Mouse (Mus musculus): ENCODE results near the gene Slk. TPM values are rescaled to one million over a fixed set of nuclear protein-coding genes. Genes with fewer than 3 reads are reported as not detected.

Slk gene
- polyA plus RNA-seq, 1 experiment from 2014 or later = 5.5 TPM

DNA sequence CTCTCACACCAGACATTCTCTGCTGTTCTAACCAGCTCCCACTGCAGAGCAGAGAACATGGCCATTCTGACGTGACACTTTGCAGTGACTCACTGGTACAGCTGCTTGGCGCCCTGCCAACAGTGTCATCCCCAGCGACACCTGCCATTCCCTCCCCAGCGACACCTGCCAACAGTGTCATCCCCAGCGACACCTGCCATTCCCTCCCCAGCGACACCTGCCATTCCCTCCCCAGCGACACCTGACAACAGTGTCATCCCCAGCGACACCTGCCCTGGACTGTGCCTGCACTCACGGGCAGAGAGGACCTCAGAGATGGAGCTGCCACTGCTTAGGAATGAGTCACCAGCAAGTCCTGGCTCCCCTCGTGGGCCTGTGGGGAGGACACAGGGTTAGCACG, 75.4 kb downstream of the Slk start:
- ATAC-seq (ENCODE audit: low FRiP score) = no peak
- Histone ChIP-seq H3K9ac (replicated peaks) (no peak overlapping the region), H3K4me3 (replicated peaks) (no peak overlapping the region), H3K27ac (replicated peaks) (no peak overlapping the region), H3K36me3 (no peaks in the 10 kb centered on the region), H3K4me2 (no peak overlapping the region), H3K4me1 (peaks cover 5% of the 10 kb centered on the region), H3K27me3 (replicated peaks) (no peaks in the 10 kb centered on the region), H3K9me3 (replicated peaks) (no peaks in the 10 kb centered on the region)
- 75% methylated on average over 11 of the region's 11 CpGs for WGBS

DNA sequence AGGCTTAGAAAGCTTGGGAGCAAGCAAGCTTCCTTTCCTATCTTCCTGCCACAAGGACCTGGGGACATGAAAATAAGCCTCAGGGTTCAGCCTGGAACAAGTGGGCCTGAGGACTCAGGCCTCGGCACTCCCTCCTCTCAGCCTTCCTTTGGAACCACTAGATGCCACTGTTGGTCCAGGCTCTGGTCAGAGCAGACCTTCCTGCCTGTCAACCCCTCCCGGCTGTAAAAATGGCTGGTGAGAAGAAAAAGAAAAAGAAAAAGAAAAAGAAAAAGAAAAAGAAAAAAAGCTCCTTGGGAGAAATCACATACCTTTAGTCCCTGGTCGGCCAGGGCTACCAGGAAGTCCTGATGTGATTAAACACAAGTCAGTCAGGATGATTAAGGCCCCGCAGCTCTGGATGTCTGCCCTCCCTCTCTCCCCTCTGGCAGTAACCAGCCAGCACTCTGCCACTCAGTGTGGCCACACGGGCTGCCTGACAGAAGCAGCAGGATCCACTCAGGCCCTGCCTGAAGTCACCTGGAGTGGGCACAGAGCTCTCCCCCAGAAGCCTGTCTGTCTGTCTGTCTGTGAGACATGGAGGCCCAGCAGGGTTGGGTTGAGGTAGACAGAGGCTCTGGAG, 79.5 kb downstream of the Slk start:
- Histone ChIP-seq H3K27me3 (replicated peaks) (no peaks in the 10 kb centered on the region; the same call in 1 of the 2 replicates), H3K27ac (replicated peaks) (peak overlapping the region; percentile 19; the same call in 1 of the 2 replicates), H3K4me3 (replicated peaks) (no peak overlapping the region), H3K4me2 (no peak overlapping the region), H3K9me3 (replicated peaks) (no peaks in the 10 kb centered on the region), H3K36me3 (no peaks in the 10 kb centered on the region), H3K4me1 (peaks cover 5% of the 10 kb centered on the region), H3K9ac (replicated peaks) (0 out of 2 replicates have a peak overlapping the region, but pooled peaks have one; percentile 8)
- WGBS = 17% methylated on average over 5 of the region's 5 CpGs
- ATAC-seq (ENCODE audit: low FRiP score) = peak; percentile 87

DNA sequence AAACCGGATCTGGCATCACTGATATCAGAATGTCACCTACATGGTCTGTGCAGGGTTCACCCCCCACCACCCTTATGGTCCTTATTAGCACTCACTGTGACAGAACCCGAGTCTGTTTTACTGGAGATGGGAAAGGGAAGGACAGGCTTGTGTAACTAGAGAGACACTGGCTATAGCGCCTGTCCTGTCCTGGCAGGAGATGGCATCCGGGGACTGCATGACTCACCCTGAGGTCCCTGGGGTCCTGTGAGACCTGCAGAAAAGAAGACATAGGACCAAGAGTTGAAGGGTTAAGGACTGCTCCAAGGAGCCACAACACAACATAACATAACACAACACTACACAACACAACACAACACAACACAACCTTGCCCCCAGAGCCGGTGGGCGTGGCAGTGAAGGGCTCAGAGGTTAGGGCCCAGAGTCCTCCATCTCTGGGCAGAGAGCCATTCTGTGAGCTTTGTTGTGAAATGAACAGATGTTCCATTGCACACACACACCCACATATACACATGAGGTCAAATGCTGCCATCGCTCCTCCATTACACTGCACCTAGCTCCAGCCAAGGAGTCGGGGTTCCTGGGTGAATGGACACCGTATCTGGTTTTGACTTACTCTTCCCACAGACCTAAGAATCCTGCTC, 80.4 kb downstream of the Slk start:
- Histone ChIP-seq H3K9ac (replicated peaks) (no peak overlapping the region), H3K9me3 (replicated peaks) (no peaks in the 10 kb centered on the region), H3K27me3 (replicated peaks) (no peaks in the 10 kb centered on the region; the same call in 1 of the 2 replicates), H3K36me3 (no peaks in the 10 kb centered on the region), H3K27ac (replicated peaks) (no peak overlapping the region), H3K4me3 (replicated peaks) (no peak overlapping the region), H3K4me2 (no peak overlapping the region), H3K4me1 (peaks cover 5% of the 10 kb centered on the region)
- peak; percentile 8; the same call in 1 of the 2 replicates for ATAC-seq (ENCODE audit: low FRiP score)
- 89% methylated on average over 9 of the region's 9 CpGs for WGBS

DNA sequence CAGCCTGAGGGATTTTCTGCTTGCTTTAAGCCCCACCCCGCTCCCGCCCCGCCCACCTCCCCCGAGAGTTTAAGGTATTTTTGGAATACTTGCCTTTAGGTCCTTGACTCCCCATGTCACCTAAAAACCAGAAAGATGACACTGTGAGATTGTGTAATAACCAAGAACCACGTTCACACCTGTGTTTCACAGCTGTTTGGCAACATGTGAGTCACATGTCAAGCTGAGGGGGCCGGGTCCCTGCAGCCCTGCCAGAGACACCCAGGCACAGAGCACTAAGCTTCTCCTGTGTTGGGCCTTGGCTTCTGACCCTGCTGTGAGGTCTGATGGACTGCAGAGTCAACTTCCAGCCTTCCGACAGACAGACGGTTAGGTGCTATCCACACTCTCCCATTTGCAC, 88.1 kb downstream of the Slk start:
- H3K9me3 ChIP-seq (replicated peaks) = no peaks in the 10 kb centered on the region
- 67% methylated on average over 8 of the region's 8 CpGs for WGBS
- H3K4me3 ChIP-seq (replicated peaks) = no peak overlapping the region
- no peak overlapping the region for H3K4me2 ChIP-seq
- no peaks in the 10 kb centered on the region for H3K4me1 ChIP-seq
- no peak overlapping the region for H3K27ac ChIP-seq (replicated peaks)
- ATAC-seq (ENCODE audit: low FRiP score) = no peak
- H3K36me3 ChIP-seq = no peaks in the 10 kb centered on the region
- no peaks in the 10 kb centered on the region for H3K27me3 ChIP-seq (replicated peaks)
- H3K9ac ChIP-seq (replicated peaks) = no peak overlapping the region

DNA sequence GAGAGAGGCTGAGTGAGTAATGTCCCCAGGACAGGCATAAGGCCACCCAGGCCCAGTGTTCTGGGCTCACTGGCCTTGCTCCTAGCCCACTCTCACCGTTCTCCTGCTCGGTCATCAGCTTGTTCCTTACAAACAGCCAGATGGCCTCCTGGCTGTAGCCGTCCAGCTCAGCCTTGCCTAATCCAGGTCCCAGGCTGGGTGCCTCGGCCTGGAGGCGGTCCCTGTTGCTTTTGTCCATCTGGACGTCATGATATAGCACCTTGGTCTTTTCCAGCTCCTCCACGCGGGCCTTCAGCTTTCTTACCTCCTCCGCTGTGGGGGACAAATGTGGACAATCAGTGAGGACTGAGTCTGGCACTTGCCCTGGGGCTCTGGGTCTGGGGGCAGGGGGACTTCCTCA, 88.9 kb downstream of the Slk start:
- no peaks in the 10 kb centered on the region for H3K9me3 ChIP-seq (replicated peaks)
- no peaks in the 10 kb centered on the region for H3K27me3 ChIP-seq (replicated peaks)
- no peak overlapping the region for H3K9ac ChIP-seq (replicated peaks)
- 63% methylated on average over 9 of the region's 9 CpGs for WGBS
- no peaks in the 10 kb centered on the region for H3K36me3 ChIP-seq
- H3K27ac ChIP-seq (replicated peaks) = no peak overlapping the region
- no peak overlapping the region for H3K4me2 ChIP-seq
- H3K4me1 ChIP-seq = no peaks in the 10 kb centered on the region
- H3K4me3 ChIP-seq (replicated peaks) = no peak overlapping the region
- no peak for ATAC-seq (ENCODE audit: low FRiP score)

DNA sequence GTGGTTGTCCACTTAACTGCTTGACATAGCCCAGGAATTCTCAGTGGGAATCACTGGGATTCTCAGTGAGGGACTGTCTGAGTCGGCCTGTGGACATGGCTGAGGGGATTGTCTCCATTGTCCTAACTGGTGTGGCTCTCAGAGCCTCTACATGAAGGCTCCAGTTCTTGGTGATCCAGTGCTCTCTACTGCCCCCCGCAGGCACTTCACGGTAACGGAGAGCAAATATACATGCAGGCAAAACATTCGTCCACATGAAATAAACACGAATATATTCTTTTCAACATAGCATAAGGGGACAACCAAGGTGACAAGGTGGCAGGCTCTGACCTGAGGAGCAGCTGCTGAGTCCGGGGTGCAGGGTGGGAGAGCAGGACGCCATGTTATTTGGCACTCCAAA, 94.9 kb downstream of the Slk start:
- no peaks in the 10 kb centered on the region for H3K36me3 ChIP-seq
- no peak overlapping the region for H3K4me3 ChIP-seq (replicated peaks)
- no peaks in the 10 kb centered on the region for H3K9me3 ChIP-seq (replicated peaks)
- H3K27me3 ChIP-seq (replicated peaks) = no peaks in the 10 kb centered on the region
- no peak for ATAC-seq (ENCODE audit: low FRiP score)
- no peaks in the 10 kb centered on the region for H3K4me1 ChIP-seq
- H3K4me2 ChIP-seq = no peak overlapping the region
- H3K27ac ChIP-seq (replicated peaks) = no peak overlapping the region
- H3K9ac ChIP-seq (replicated peaks) = no peak overlapping the region
- WGBS = 46% methylated on average over 8 of the region's 8 CpGs

DNA sequence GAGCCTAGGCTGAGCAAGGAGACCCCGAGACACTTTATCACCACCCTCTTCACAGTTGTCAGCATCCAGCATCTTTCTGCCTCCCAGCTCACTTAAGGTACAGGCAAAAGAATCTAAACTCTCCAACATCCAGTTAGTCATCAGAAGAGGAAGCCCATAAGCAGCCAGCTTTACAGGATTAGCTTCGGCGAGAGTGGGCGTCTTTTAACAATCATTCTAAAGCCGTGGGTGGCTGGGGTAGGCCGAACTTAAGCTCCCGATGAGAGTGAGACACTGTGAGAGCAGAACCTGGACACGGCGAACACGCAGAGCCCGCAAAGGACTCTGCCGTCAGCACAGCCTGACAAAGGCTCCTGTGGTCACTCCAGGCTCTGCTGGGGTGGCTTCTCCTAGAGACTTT, 99.2 kb downstream of the Slk start:
- H3K9me3 ChIP-seq (replicated peaks) = no peaks in the 10 kb centered on the region
- ATAC-seq (ENCODE audit: low FRiP score) = no peak
- 87% methylated on average over 12 of the region's 12 CpGs for WGBS
- no peak overlapping the region for H3K9ac ChIP-seq (replicated peaks)
- H3K36me3 ChIP-seq = no peaks in the 10 kb centered on the region
- H3K4me2 ChIP-seq = no peak overlapping the region
- no peak overlapping the region for H3K4me3 ChIP-seq (replicated peaks)
- H3K27me3 ChIP-seq (replicated peaks) = no peaks in the 10 kb centered on the region
- no peak overlapping the region for H3K27ac ChIP-seq (replicated peaks)
- no peaks in the 10 kb centered on the region for H3K4me1 ChIP-seq

DNA sequence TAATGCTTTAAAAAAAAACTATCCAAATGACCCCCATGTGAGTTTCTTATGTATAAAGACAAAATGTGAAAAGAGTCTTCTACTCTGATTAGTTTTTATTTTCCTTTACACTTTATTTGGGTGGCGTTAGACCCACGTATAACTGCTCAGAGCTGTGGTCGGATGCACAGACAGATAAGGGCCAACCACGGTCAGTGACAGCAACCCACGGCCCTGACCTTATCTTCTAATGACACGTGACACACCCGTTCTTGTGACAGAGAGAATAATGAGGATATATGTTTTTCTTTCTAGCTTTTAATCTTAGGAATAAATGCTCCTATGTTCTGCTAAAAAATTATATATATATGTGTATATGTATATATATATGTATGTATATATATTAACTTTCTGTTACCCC, 110.1 kb downstream of the Slk start:
- 90% methylated on average over 7 of the region's 7 CpGs for WGBS
- Histone ChIP-seq H3K4me3 (replicated peaks) (no peak overlapping the region), H3K4me1 (0 out of 2 replicates have a peak, but pooled peaks cover 5% of the 10 kb centered on the region), H3K4me2 (no peak overlapping the region), H3K9me3 (replicated peaks) (no peaks in the 10 kb centered on the region), H3K36me3 (no peaks in the 10 kb centered on the region), H3K9ac (replicated peaks) (no peak overlapping the region), H3K27ac (replicated peaks) (no peak overlapping the region), H3K27me3 (replicated peaks) (no peaks in the 10 kb centered on the region)
- no peak for ATAC-seq (ENCODE audit: low FRiP score)

DNA sequence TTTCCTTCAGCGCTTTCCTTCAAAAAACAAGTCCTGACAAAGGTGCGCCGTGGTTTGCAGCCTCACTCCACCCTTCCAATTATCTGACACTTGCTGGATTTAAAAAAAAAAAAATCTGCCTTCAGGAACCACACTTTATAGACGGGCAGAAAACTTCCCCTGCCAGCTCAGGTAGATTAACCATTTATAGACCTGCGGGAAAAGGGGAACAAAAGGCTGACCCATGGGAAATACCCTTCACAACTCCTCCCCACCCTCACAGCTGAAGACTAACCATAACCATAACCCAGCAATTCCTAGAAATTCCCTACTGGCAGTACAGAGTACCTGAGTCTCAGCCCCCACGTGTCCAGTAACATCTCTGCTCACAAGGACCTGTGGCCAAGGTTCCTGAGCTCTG, 112.5 kb downstream of the Slk start, which contains the start of gene Col17a1:
Col17a1 (minus strand) TSS at position 101 of the 400 bp plus-strand sequence.
- Histone ChIP-seq H3K4me3 (replicated peaks) (no peak within 1 kb of the TSS), H3K27me3 (replicated peaks) (no peaks in the 10 kb centered on the region), H3K9ac (replicated peaks) (no peak within 1 kb of the TSS), H3K9me3 (replicated peaks) (no peaks in the 10 kb centered on the region), H3K4me1 (no peaks in the 10 kb centered on the region), H3K36me3 (no peaks in the 10 kb centered on the region), H3K4me2 (no peak within 1 kb of the TSS), H3K27ac (replicated peaks) (no peak within 1 kb of the TSS)
- no peak for ATAC-seq (ENCODE audit: low FRiP score)
- WGBS = 79% methylated on average over 6 of the region's 6 CpGs

Other genes with a start within 250 kb of the Slk start
- gene Sh3pxd2a, start 115.3 kb upstream of the Slk start, polyA plus RNA-seq (2015; fragmentation: Nextera tagmentation; extraction: Ambion mirVana) = 2.2 and 3.3 TPM in 2 replicates
- gene Stn1, start 42.2 kb upstream of the Slk start, polyA plus RNA-seq (2015; fragmentation: Nextera tagmentation; extraction: Ambion mirVana) = 27.2 and 31.9 TPM in 2 replicates
- gene Col17a1, start 112.4 kb downstream of the Slk start, polyA plus RNA-seq (2015; fragmentation: Nextera tagmentation; extraction: Ambion mirVana) = 0.23 and 0.36 TPM in 2 replicates
- gene Sfr1, start 152.0 kb downstream of the Slk start, polyA plus RNA-seq (2015; fragmentation: Nextera tagmentation; extraction: Ambion mirVana) = 158 and 173 TPM in 2 replicates